Mouse (Mus musculus) ES-E14 (cell line): ENCODE measurements around the gene Slc35c1. TPM values are rescaled to one million over a fixed set of nuclear protein-coding genes. Genes with fewer than 3 reads are reported as not detected.

Source experiments
- DNase-seq: peaks from one replicate; pipeline ENCODE4 v3.0.0-alpha.2; 2013; ENCODE audit warnings: low read depth, low spot score
- H3K27ac ChIP-seq: 2 replicates; pipeline ENCODE4 v1.5.1; 2012; ENCODE audit warnings: low read depth, mild to moderate bottlenecking, low read length, moderate library complexity, mixed read lengths; ENCODE audit not compliant: poor library complexity, insufficient read depth, severe bottlenecking
- H3K36me3 ChIP-seq: 2 replicates; pipeline ENCODE4 v1.6.1; 2012; ENCODE audit warnings: mild to moderate bottlenecking, low read length, moderate library complexity, mixed read lengths; ENCODE audit not compliant: control insufficient read depth, poor library complexity, insufficient read depth, severe bottlenecking
- H3K4me1 ChIP-seq, 2 experiments: fragments of 150-350 bp in 1 of 2; sonication (generic) in 1 of 2; 2 replicates each; pipeline ENCODE4 v1.6.1; 2012; ENCODE audit warnings: low read length in 2 of 2, mild to moderate bottlenecking in 1 of 2, mixed read lengths in 1 of 2; ENCODE audit not compliant: control insufficient read depth in 2 of 2, insufficient read depth in 2 of 2, poor library complexity in 1 of 2
- H3K4me3 ChIP-seq, 2 experiments: fragments of 150-350 bp in 1 of 2; sonication (generic) in 1 of 2; 2 replicates each; pipeline ENCODE4 v1.5.1; 2012; ENCODE audit warnings: low read length in 2 of 2, low read depth in 1 of 2, mild to moderate bottlenecking in 1 of 2, mixed read lengths in 1 of 2; ENCODE audit not compliant: insufficient read depth in 1 of 2, poor library complexity in 1 of 2, severe bottlenecking in 1 of 2
- H3K9ac ChIP-seq: 2 replicates; pipeline ENCODE4 v1.6.1; 2012; ENCODE audit warnings: low read depth, mild to moderate bottlenecking, low read length, mixed read lengths; ENCODE audit not compliant: poor library complexity, insufficient read depth, severe bottlenecking
- H3K9me3 ChIP-seq: fragments of 150-350 bp; sonication (generic); 2 replicates; pipeline ENCODE4 v1.6.1; 2012; ENCODE audit warnings: low read depth, mild to moderate bottlenecking, low read length; ENCODE audit not compliant: control insufficient read depth, insufficient read depth
- CHD2 ChIP-seq: IDR thresholded peaks from 2 replicates; pipeline ENCODE4 v1.6.1; 2014; ENCODE audit warnings: mild to moderate bottlenecking, low read depth, low read length, inconsistent platforms
- HCFC1 ChIP-seq: IDR thresholded peaks from 2 replicates; pipeline ENCODE4 v1.6.1; 2012; ENCODE audit warnings: low read length, inconsistent platforms, borderline replicate concordance; ENCODE audit not compliant: insufficient read depth
- MAFK ChIP-seq: IDR thresholded peaks from 2 replicates; pipeline ENCODE4 v1.6.1; 2014; ENCODE audit warnings: mild to moderate bottlenecking, low read depth, low read length, inconsistent platforms; ENCODE audit not compliant: insufficient read depth
- ZC3H11A ChIP-seq: IDR thresholded peaks from 2 replicates; pipeline ENCODE4 v1.6.1; 2012; ENCODE audit warnings: low read depth, mild to moderate bottlenecking, inconsistent platforms, low read length, borderline replicate concordance
- ZNF384 ChIP-seq: IDR thresholded peaks from 2 replicates; pipeline ENCODE4 v1.6.1; 2012; ENCODE audit warnings: low read depth, low read length, inconsistent platforms
- in situ Hi-C, 2 experiments: fragments of 600-800 bp; cut with MboI; formaldehyde crosslinking; loops; one replicate each; pipeline ENCODE4 v1.15.1; 2025; ENCODE audit warnings: low sequenced_read_pairs in 2 of 2, inconsistent platforms in 1 of 2; ENCODE audit not compliant: unreplicated experiment in 2 of 2
- total RNA-seq: library from RNA; depleted of rRNA; stranded (reverse); fragments of 300-350 nt; gene quantifications from 2 replicates; pipeline ENCODE4 v1.2.3, GENCODE M21; 2012

The Slc35c1 gene
- total RNA-seq, 1 experiment: 5.2 TPM

- Histone ChIP-seq H3K4me3 (no peak overlapping the region), H3K9ac (no peak overlapping the region)
Observed at GRCm38 (mm10) chr2:92486403-92486802, 26.1 kb upstream of the Slc35c1 start.

GRCm38 (mm10) chr2:92485640-92486295 is 25.4 kb upstream of the Slc35c1 start:
- no peak for DNase-seq
- Histone ChIP-seq H3K36me3 (no peaks in the 10 kb centered on the region), H3K4me3 (no peak overlapping the region), H3K4me1 (0 out of 4 replicates have a peak, but pooled peaks cover 0 to 5% of the 10 kb centered on the region in 2 experiments), H3K27ac (no peak overlapping the region), H3K9ac (no peak overlapping the region), H3K9me3 (no peaks in the 10 kb centered on the region)
- no peak for TF ChIP-seq MAFK
- TF ChIP-seq HCFC1: no peak
- TF ChIP-seq CHD2: no peak
- peak; percentile 44; the same call in 1 of the 2 replicates for TF ChIP-seq ZC3H11A
- in situ Hi-C loops: loop anchor here in 1 of 2 experiments (25.0 kb wide), 1 partner anchor 327 kb away; no protein-coding TSS in a partner anchor

More at GRCm38 (mm10) chr2:92486403-92486802, 26.1 kb upstream of the Slc35c1 start:
- Histone ChIP-seq H3K36me3 (no peaks in the 10 kb centered on the region), H3K4me1 (0 out of 4 replicates have a peak, but pooled peaks cover 0 to 5% of the 10 kb centered on the region in 2 experiments), H3K27ac (no peak overlapping the region), H3K9me3 (no peaks in the 10 kb centered on the region)
- in situ Hi-C loops: loop anchor here in 1 of 2 experiments (25.0 kb wide), 1 partner anchor 326 kb away; no protein-coding TSS in a partner anchor
- TF ChIP-seq HCFC1 (no peak), MAFK (no peak), ZC3H11A (peak; percentile 78), CHD2 (no peak)
- peak; percentile 76 for DNase-seq

- Histone ChIP-seq H3K9me3 (no peaks in the 10 kb centered on the region), H3K4me3 (no peak overlapping the region), H3K27ac (no peak overlapping the region), H3K36me3 (no peaks in the 10 kb centered on the region), H3K9ac (no peak overlapping the region), H3K4me1 (0 out of 4 replicates have a peak, but pooled peaks cover 0 to 5% of the 10 kb centered on the region in 2 experiments)
- DNase-seq: no peak
- in situ Hi-C loops: loop anchor here in 1 of 2 experiments (25.0 kb wide), 1 partner anchor 328 kb away; no protein-coding TSS in a partner anchor
- no peak for TF ChIP-seq CHD2
- no peak for TF ChIP-seq ZC3H11A
- TF ChIP-seq MAFK: no peak
- no peak for TF ChIP-seq ZNF384
- TF ChIP-seq HCFC1: no peak
Observed at GRCm38 (mm10) chr2:92484256-92485025, 24.1 kb upstream of the Slc35c1 start.

GRCm38 (mm10) chr2:92483505-92483904 is 23.2 kb upstream of the Slc35c1 start:
- no peak for DNase-seq
- Histone ChIP-seq H3K4me1 (0 out of 4 replicates have a peak, but pooled peaks cover 0 to 5% of the 10 kb centered on the region in 2 experiments), H3K9ac (no peak overlapping the region), H3K27ac (no peak overlapping the region), H3K4me3 (no peak overlapping the region), H3K36me3 (no peaks in the 10 kb centered on the region), H3K9me3 (no peaks in the 10 kb centered on the region)
- in situ Hi-C loops: loop anchor here in 1 of 2 experiments (25.0 kb wide), 1 partner anchor 329 kb away; no protein-coding TSS in a partner anchor
- no peak for TF ChIP-seq CHD2
- TF ChIP-seq ZNF384: no peak
- TF ChIP-seq MAFK: no peak
- no peak for TF ChIP-seq HCFC1
- TF ChIP-seq ZC3H11A: no peak
